Mouse (Mus musculus) 3134 (cell line): ENCODE measurements around the gene Btk.

Experiments used
- DNase-seq: peaks from one replicate; pipeline ENCODE4 v3.0.0-alpha.2; 2011; ENCODE audit warnings: low spot score; ENCODE audit not compliant: insufficient read length; ENCODE audit errors: extremely low read depth

Btk gene

GRCm38 (mm10) chrX:134582270-134582669, 1.1 kb downstream of the Btk start:
- no peak for DNase-seq

GRCm38 (mm10) chrX:134580528-134581305, 2.7 kb downstream of the Btk start:
- DNase-seq = no peak

- DNase-seq = no peak
Observed at GRCm38 (mm10) chrX:134577896-134578295, 5.5 kb downstream of the Btk start.

GRCm38 (mm10) chrX:134566536-134567222, 16.7 kb downstream of the Btk start:
- DNase-seq = no peak

GRCm38 (mm10) chrX:134564326-134564725, 19.0 kb downstream of the Btk start:
- DNase-seq = no peak

- no peak for DNase-seq
Observed at GRCm38 (mm10) chrX:134554425-134554824, 28.9 kb downstream of the Btk start.

DNA sequence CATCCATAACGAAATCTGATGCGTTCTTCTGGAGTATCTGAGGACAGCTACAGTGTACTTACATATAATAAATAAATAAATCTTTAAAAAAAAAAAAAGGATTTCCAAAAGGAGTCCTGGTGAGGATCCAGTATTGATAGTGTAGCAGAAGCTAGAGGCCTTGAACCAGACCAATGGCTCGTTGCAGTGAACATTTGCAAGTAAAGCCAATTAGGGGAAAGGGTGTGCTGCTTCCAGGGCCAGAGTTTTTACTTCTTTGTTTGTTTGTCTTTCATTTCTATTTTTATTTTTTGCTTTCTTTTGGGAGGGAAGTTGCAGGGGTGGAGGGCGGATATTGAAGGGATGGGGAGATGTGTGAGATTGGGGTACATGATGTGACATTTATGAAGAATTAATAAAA, 30.0 kb downstream of the Btk start:
- DNase-seq = no peak

GRCm38 (mm10) chrX:134550903-134551302, 32.5 kb downstream of the Btk start:
- no peak for DNase-seq

GRCm38 (mm10) chrX:134547330-134547729, 36.0 kb downstream of the Btk start:
- DNase-seq = no peak

DNA sequence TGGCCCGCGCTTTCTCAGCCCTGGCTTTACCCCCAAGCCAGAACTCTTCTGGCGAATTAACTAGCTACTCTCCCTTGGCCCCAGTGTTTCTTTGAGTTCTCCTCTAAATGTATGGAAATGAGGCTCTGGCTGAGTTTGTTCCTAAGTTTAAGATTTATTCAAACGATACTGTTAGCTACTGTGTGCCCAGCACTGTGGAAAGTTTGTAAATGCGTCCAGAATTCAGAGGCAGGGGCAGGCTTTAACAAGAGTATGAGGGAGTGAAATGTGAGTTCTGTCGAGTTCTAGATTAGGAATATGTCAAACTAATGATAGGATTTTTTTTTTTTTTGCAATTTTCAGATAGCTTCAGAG, 41.4 kb downstream of the Btk start:
- no peak for DNase-seq

DNA sequence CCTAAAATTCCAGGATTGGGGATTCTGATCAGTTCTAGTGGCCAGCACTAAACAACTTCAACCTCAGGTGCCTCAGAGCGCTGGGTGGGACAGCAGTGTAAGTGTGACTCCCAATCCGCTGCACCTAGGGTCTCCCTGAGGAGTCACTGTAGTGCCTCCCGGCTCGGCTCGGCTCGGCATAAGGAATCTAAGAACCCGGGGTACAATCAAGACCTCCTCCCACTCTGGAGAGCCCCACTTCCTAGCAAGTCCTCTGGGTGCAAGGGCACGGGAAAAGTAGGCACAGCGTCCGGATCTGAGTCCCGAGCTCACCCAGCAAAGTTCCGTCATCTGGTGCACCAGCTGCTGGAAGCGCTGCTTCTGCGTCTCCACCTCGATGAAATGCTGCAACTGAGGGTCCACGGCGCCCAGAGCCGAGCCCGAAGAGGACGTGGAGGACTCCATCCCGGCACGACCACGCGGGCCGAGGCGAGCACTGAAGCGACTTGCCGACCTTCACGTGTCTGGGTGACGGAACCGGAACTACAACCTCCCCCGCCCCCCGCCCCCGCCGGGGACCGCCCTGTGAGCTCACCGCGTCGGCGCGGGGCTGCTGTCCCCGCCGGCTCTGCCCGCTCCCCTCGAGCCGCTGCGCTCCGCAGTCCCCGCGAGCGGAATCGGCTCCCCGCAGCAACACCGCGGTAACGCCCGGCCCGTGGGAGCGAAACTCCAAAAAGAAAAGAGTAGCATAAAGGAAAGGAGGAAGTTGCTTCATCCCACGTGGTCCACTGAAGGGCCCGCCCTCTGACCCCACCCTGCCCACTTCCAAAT, 42.0 kb downstream of the Btk start, which contains the start of gene Timm8a1:
Gene Timm8a1, minus strand, starts transcription at position 721 of the 810 bp plus-strand sequence.
- DNase-seq = peak; percentile 85

GRCm38 (mm10) chrX:134540414-134541135, 42.8 kb downstream of the Btk start:
- peak; percentile 28 for DNase-seq

GRCm38 (mm10) chrX:134539795-134540194, 43.6 kb downstream of the Btk start:
- peak; percentile 62 for DNase-seq

DNA sequence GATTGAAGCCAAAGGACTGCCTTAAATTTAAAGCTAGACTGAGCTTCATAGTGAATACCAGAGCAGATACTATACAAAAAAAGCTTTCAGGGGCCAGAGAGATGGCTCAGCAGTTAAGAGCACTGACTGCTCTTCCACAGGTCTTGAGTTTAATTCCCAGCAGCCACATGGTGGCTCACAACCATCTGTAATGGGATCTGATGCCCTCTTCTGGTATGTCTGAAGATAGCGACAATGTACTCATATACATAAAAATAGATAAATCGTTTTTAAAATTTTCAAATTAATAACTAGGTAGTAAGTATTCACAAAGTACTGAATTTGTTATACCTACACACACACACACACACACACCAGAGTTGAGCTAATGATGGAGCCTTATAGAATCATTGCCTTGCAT, 50.0 kb downstream of the Btk start:
- no peak for DNase-seq

DNA sequence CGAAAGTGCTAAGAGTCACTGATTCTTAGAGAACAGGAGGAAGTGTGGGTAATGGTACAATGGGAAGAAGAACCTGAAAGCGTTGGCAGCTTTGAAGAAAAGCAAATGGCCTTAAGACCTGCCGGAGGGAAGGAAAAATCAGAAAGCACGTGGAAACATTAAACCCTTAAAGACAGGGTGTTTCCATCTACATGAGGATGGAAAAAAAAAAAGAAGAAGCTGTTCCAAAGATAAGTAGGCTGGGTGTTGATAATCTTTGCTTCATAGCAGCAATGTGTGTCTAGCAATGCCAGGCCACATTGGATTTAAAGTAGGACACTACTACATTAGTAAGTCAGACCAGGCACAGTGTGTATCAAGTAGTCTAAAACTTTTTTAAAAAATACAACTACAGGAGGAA, 58.1 kb downstream of the Btk start:
- DNase-seq = no peak

DNA sequence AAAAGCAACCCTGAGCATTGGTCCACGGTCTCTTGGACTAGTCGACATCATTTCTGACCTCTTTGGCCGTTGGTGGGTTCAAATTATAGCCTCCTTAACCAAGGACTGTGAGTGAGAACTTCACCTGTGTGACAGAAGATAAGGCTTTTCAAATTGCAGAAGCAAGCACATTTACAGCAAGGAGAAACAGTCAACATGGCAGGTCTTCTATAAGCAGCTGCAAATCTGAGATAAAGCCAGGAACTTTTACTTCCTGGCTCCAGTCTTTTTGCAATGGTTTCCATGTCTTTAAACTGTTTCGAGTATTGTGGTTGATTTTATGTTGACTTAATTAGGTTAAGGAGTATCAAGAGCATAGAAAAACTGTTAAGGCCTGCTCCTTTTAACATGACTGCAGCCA, 59.6 kb downstream of the Btk start:
- DNase-seq = no peak

- DNase-seq = no peak
Observed at GRCm38 (mm10) chrX:134509473-134509872, 73.9 kb downstream of the Btk start.

DNA sequence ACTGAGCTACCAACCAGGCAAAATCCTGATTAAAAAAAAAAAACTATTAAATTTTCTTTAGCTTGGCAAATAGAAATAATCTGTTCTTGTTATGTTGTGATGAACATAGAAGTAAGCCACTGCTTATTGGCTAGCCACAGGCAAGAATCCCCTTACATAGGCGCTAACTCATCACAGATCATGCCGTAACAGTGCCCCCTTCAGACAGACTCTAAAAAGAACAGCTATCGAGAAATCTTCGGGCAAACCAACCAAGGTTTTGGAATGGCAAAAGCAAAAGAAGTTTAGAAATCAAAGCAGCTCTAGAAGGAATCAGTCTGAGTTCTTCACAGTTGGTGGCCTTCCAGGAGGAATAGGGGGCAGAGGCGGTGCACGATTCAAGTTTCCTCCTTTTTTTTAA, 75.4 kb downstream of the Btk start:
- no peak for DNase-seq

GRCm38 (mm10) chrX:134500651-134501050, 82.7 kb downstream of the Btk start:
- no peak for DNase-seq
